Mouse (Mus musculus) heart, embryonic 14.5 days (tissue): ENCODE measurements around the gene Rnf43. TPM values are rescaled to one million over a fixed set of nuclear protein-coding genes. Genes with fewer than 3 reads are reported as not detected.

ENCODE experiments used
- ATAC-seq: fragments of 200-750 bp; cut with Nextera tagmentation; 2 replicates; pipeline ENCODE4 v1.8.0; 2017; ENCODE audit warnings: low read depth, moderate TSS enrichment; ENCODE audit not compliant: insufficient number of reproducible peaks, insufficient read depth, low FRiP score
- H3K27ac ChIP-seq, 2 experiments: fragments of 200-500 bp in 1 of 2; fragments of 300-500 bp in 1 of 2; sonication (generic) in 1 of 2; replicated peaks in 1 of 2; 2 replicates each; pipeline ENCODE4 v1.5.1; 2012 to 2014; ENCODE audit warnings: low read depth in 2 of 2, low read length in 2 of 2, control low read depth in 1 of 2, mild to moderate bottlenecking in 1 of 2, mixed read lengths in 1 of 2; ENCODE audit not compliant: control insufficient read depth in 1 of 2, insufficient read depth in 1 of 2
- H3K27me3 ChIP-seq: fragments of 300-500 bp; sonication (generic); 2 replicates; pipeline ENCODE4 v1.6.1; 2014; ENCODE audit warnings: mild to moderate bottlenecking, low read length, control low read depth; ENCODE audit not compliant: control insufficient read depth, insufficient read depth
- H3K36me3 ChIP-seq: fragments of 300-500 bp; sonication (generic); 2 replicates; pipeline ENCODE4 v1.6.1; 2014; ENCODE audit warnings: mild to moderate bottlenecking, control low read depth, low read length, mixed read lengths; ENCODE audit not compliant: control insufficient read depth, insufficient read depth
- H3K4me1 ChIP-seq, 2 experiments: fragments of 200-500 bp in 1 of 2; fragments of 300-500 bp in 1 of 2; sonication (generic) in 1 of 2; 2 replicates each; pipeline ENCODE4 v1.6.1; 2012 to 2014; ENCODE audit warnings: low read length in 2 of 2, control low read depth in 1 of 2, mixed read lengths in 1 of 2; ENCODE audit not compliant: control insufficient read depth in 2 of 2, insufficient read depth in 2 of 2
- H3K4me2 ChIP-seq: fragments of 300-500 bp; sonication (generic); 2 replicates; pipeline ENCODE4 v1.6.1; 2014; ENCODE audit warnings: mild to moderate bottlenecking, low read length
- H3K4me3 ChIP-seq, 2 experiments: fragments of 200-500 bp in 1 of 2; fragments of 300-500 bp in 1 of 2; sonication (generic) in 1 of 2; 2 replicates each; pipeline ENCODE4 v1.5.1; 2012 to 2014; ENCODE audit warnings: low read length in 2 of 2, mild to moderate bottlenecking in 2 of 2, control low read depth in 1 of 2, low read depth in 1 of 2, moderate library complexity in 1 of 2; ENCODE audit not compliant: control insufficient read depth in 1 of 2, insufficient read depth in 1 of 2
- H3K9ac ChIP-seq: fragments of 300-500 bp; sonication (generic); 2 replicates; pipeline ENCODE4 v1.6.1; 2014; ENCODE audit warnings: mild to moderate bottlenecking, low read length
- H3K9me3 ChIP-seq: fragments of 300-500 bp; sonication (generic); 2 replicates; pipeline ENCODE4 v1.6.1; 2016; ENCODE audit warnings: low read length, control low read depth; ENCODE audit not compliant: control insufficient read depth
- WGBS: fragments of 180-500 bp; shearing (Covaris S2); extraction: QIAGEN DNeasy Blood & Tissue Kit; methylation state at CpG from one replicate; pipeline ENCODE4 v1.1.7; 2014; 5-methylcytosine and 5-hydroxymethylcytosine counted together
- polyA plus RNA-seq: library from polyadenylated mRNA; unstranded; fragments of >200 nt; fragmentation: Nextera tagmentation; extraction: Ambion mirVana; gene quantifications from 2 replicates; pipeline ENCODE4 v1.2.1, GENCODE M21; 2014

Gene Rnf43
- polyA plus RNA-seq, 1 experiment from 2014 or later: 0.47 TPM

GRCm38 (mm10) chr11:87753891-87754501 lies 91.5 kb downstream of the Rnf43 start:
- Histone ChIP-seq H3K4me2 (no peak overlapping the region), H3K27me3 (peaks cover 3% of the 10 kb centered on the region), H3K9me3 (no peaks in the 10 kb centered on the region), H3K27ac (no peak overlapping the region), H3K9ac (no peak overlapping the region), H3K4me3 (no peak overlapping the region), H3K36me3 (no peaks in the 10 kb centered on the region), H3K4me1 (peaks cover 0 to 2% of the 10 kb centered on the region in 2 experiments; a peak in 1 of 4 replicates)
- ATAC-seq: no peak
- 69% methylated on average over 5 of the region's 5 CpGs for WGBS

- no peak overlapping the region for H3K4me3 ChIP-seq
- H3K9ac ChIP-seq: no peak overlapping the region
- no peaks in the 10 kb centered on the region for H3K36me3 ChIP-seq
- ATAC-seq: no peak
- no peaks in the 10 kb centered on the region for H3K9me3 ChIP-seq
- H3K27me3 ChIP-seq: peaks cover 9% of the 10 kb centered on the region
- H3K27ac ChIP-seq: no peak overlapping the region
- WGBS: 65% methylated on average over 5 of the region's 5 CpGs
- H3K4me2 ChIP-seq: no peak overlapping the region
- H3K4me1 ChIP-seq: peaks cover 0 to 2% of the 10 kb centered on the region in 2 experiments; a peak in 1 of 4 replicates
These were observed 92.1 kb downstream of the Rnf43 start for GRCm38 (mm10) chr11:87754603-87755002.

- Histone ChIP-seq H3K4me3 (no peak overlapping the region), H3K9me3 (no peaks in the 10 kb centered on the region), H3K36me3 (no peaks in the 10 kb centered on the region), H3K27ac (no peak overlapping the region), H3K27me3 (peaks cover 17% of the 10 kb centered on the region), H3K4me1 (peaks cover 0 to 2% of the 10 kb centered on the region in 2 experiments; a peak in 1 of 4 replicates), H3K4me2 (no peak overlapping the region), H3K9ac (no peak overlapping the region)
- no peak for ATAC-seq
- 66% methylated on average over 17 of the region's 17 CpGs for WGBS
These were observed 93.0 kb downstream of the Rnf43 start for GRCm38 (mm10) chr11:87755360-87756017.

- no peak for ATAC-seq
- Histone ChIP-seq H3K4me1 (peaks cover 0 to 2% of the 10 kb centered on the region in 2 experiments; a peak in 1 of 4 replicates), H3K27ac (no peak overlapping the region), H3K4me2 (no peak overlapping the region), H3K9me3 (no peaks in the 10 kb centered on the region), H3K9ac (no peak overlapping the region), H3K4me3 (peak overlapping the region in 1 of 2 experiments; percentile 17; a peak in 1 of 4 replicates), H3K27me3 (peaks cover 25% of the 10 kb centered on the region), H3K36me3 (no peaks in the 10 kb centered on the region)
- 77% methylated on average over 15 of the region's 15 CpGs for WGBS
These were observed 93.8 kb downstream of the Rnf43 start for GRCm38 (mm10) chr11:87756251-87756820.

GRCm38 (mm10) chr11:87757001-87757954 lies 94.8 kb downstream of the Rnf43 start:
- H3K4me1 ChIP-seq: peaks cover 0 to 2% of the 10 kb centered on the region in 2 experiments; a peak in 1 of 4 replicates
- no peak for ATAC-seq
- peak overlapping the region; percentile 9 to 13; a peak in 1 of 4 replicates for H3K4me3 ChIP-seq
- no peak overlapping the region for H3K27ac ChIP-seq
- WGBS: 82% methylated on average over 25 of the region's 25 CpGs
- H3K9me3 ChIP-seq: no peaks in the 10 kb centered on the region
- peaks cover 35% of the 10 kb centered on the region for H3K27me3 ChIP-seq
- no peaks in the 10 kb centered on the region for H3K36me3 ChIP-seq
- no peak overlapping the region for H3K4me2 ChIP-seq
- H3K9ac ChIP-seq: no peak overlapping the region

GRCm38 (mm10) chr11:87758161-87758911 lies 95.8 kb downstream of the Rnf43 start:
- H3K4me2 ChIP-seq: no peak overlapping the region
- no peak overlapping the region for H3K27ac ChIP-seq
- H3K36me3 ChIP-seq: no peaks in the 10 kb centered on the region
- 73% methylated on average over 7 of the region's 7 CpGs for WGBS
- H3K9ac ChIP-seq: no peak overlapping the region
- peaks cover under 1 to 2% of the 10 kb centered on the region in 2 experiments; a peak in 2 of 4 replicates for H3K4me1 ChIP-seq
- H3K9me3 ChIP-seq: no peaks in the 10 kb centered on the region
- no peak for ATAC-seq
- H3K4me3 ChIP-seq: no peak overlapping the region
- peaks cover 45% of the 10 kb centered on the region for H3K27me3 ChIP-seq
